Mouse (Mus musculus): ENCODE measurements at regions not wholly inside any gene's neighbourhood (a gene's known extent, or its start where the extent isn't known, plus 50 kb on each side); places are given as distances from the start of the nearest gene placed in this dataset.

DNA sequence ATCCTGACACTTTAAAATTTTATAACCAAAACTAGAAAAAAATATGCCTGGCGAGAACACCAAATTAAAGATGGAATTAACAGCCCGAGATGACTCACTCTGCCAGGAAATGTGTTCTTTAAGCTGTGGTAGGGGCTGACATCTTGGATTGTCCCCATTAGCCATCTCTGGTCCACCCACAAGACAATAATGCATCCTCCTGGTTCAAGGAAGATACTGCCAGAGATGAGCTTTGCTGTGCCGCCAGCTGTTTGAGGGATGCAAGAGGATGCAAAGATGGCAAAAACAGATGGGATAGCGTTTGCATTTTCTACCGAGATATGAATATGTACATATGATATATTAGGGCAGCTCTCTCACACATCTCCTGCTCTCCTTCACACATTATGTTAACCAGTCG lies 382.3 kb upstream of the Pkn2 start:
- no peak for TF ChIP-seq CTCF (IDR thresholded peaks at IDR 0.05; ENCODE audit: low read depth)
- Histone ChIP-seq H3K27ac (ENCODE audit: low read depth, low read length) (no peak overlapping the region), H3K4me2 (replicated peaks; ENCODE audit: low read depth) (no peak overlapping the region), H3K27me3 (replicated peaks; ENCODE audit: control insufficient read depth, insufficient read depth, low read length) (no peaks in the 10 kb centered on the region), H3K9ac (ENCODE audit: low read depth, low read length) (no peak overlapping the region), H3K36me3 (ENCODE audit: control insufficient read depth, insufficient read depth) (no peaks in the 10 kb centered on the region), H3K9me3 (ENCODE audit: control insufficient read depth) (no peaks in the 10 kb centered on the region), H3K4me1 (replicated peaks; ENCODE audit: control insufficient read depth, insufficient read depth, low read length) (no peaks in the 10 kb centered on the region), H3K4me3 (ENCODE audit: low read depth, low read length) (no peak overlapping the region)
- no peak for ATAC-seq
- 85% methylated on average over 6 of the region's 6 CpGs for WGBS

DNA sequence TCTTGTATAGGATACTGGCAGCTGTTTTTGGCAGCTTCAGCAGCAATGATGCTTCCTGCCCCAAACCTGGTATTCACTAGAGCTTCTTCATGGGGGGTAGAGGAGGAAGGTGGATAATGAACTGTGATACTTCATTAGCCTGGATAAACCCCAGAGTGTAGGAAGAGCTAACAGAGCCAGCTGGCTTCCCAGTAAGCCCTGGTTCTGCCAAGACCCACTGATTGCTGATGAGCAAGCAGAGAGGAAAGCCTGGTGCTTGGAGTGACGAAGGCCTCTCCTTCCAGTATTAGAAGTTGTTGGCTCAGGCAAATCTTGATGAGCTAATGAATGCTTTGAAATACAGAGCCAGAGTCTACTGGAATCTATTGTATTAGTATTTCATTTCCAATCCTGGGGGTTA lies 370.8 kb upstream of the Pkn2 start:
- Histone ChIP-seq H3K9ac (ENCODE audit: low read depth, low read length) (no peak overlapping the region), H3K4me2 (replicated peaks; ENCODE audit: low read depth) (no peak overlapping the region), H3K27me3 (replicated peaks; ENCODE audit: control insufficient read depth, insufficient read depth, low read length) (no peaks in the 10 kb centered on the region), H3K36me3 (ENCODE audit: control insufficient read depth, insufficient read depth) (no peaks in the 10 kb centered on the region), H3K27ac (ENCODE audit: low read depth, low read length) (no peak overlapping the region), H3K4me1 (replicated peaks; ENCODE audit: control insufficient read depth, insufficient read depth, low read length) (no peaks in the 10 kb centered on the region), H3K9me3 (ENCODE audit: control insufficient read depth) (no peaks in the 10 kb centered on the region), H3K4me3 (ENCODE audit: low read depth, low read length) (no peak overlapping the region)
- 78% methylated on average over 1 of the region's 1 CpGs for WGBS
- no peak for ATAC-seq
- TF ChIP-seq CTCF (IDR thresholded peaks at IDR 0.05; ENCODE audit: low read depth), result no peak

DNA sequence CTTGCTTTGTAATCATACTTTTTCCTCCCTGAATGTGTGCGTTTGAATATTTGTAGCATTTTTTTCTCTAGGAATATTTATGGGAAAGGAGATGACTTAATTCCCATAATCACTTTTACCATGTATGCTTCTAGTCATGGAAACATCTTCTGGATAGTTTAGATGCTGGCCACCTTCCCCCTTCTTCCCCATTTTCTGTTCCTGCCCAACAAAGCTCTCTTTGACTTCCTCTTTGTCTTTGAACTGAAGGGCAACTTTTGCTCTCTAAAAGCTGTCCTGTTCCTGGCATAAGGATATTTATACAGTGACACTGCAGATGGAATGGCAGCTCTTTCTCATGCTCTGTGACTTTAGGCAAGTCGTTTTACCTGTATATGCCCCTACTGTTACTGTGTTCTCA lies 370.2 kb upstream of the Pkn2 start:
- H3K9ac ChIP-seq (ENCODE audit: low read depth, low read length), result no peak overlapping the region
- no peaks in the 10 kb centered on the region for H3K36me3 ChIP-seq (ENCODE audit: control insufficient read depth, insufficient read depth)
- H3K4me3 ChIP-seq (ENCODE audit: low read depth, low read length), result no peak overlapping the region
- no peaks in the 10 kb centered on the region for H3K27me3 ChIP-seq (replicated peaks; ENCODE audit: control insufficient read depth, insufficient read depth, low read length)
- no peaks in the 10 kb centered on the region for H3K4me1 ChIP-seq (replicated peaks; ENCODE audit: control insufficient read depth, insufficient read depth, low read length)
- no peak for ATAC-seq
- no peak for TF ChIP-seq CTCF (IDR thresholded peaks at IDR 0.05; ENCODE audit: low read depth)
- no peaks in the 10 kb centered on the region for H3K9me3 ChIP-seq (ENCODE audit: control insufficient read depth)
- H3K4me2 ChIP-seq (replicated peaks; ENCODE audit: low read depth), result no peak overlapping the region
- WGBS, result 63% methylated on average over 2 of the region's 2 CpGs
- H3K27ac ChIP-seq (ENCODE audit: low read depth, low read length), result no peak overlapping the region

DNA sequence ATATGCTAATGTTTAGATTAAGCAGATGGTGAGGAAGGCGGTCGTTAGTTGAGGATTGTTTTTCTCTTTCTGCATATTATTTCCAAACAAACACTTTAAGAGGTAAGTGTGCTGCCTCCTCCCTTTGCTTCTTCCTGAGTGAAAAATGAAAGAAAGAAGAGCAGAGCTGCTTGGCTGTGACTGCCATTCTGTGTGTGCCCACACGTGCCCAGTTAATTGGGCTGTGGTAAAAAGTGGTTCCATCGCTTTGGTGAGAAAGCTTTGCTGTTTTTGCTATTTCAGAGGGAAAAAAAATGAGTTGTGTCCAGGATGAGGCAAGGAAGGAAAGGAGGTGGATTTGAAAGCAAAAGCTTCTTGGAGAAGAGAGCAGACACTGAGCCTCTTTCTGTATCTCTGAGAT lies 360.9 kb upstream of the Pkn2 start:
- TF ChIP-seq CTCF (IDR thresholded peaks at IDR 0.05; ENCODE audit: low read depth), result no peak
- no peak for ATAC-seq
- 59% methylated on average over 4 of the region's 4 CpGs for WGBS

DNA sequence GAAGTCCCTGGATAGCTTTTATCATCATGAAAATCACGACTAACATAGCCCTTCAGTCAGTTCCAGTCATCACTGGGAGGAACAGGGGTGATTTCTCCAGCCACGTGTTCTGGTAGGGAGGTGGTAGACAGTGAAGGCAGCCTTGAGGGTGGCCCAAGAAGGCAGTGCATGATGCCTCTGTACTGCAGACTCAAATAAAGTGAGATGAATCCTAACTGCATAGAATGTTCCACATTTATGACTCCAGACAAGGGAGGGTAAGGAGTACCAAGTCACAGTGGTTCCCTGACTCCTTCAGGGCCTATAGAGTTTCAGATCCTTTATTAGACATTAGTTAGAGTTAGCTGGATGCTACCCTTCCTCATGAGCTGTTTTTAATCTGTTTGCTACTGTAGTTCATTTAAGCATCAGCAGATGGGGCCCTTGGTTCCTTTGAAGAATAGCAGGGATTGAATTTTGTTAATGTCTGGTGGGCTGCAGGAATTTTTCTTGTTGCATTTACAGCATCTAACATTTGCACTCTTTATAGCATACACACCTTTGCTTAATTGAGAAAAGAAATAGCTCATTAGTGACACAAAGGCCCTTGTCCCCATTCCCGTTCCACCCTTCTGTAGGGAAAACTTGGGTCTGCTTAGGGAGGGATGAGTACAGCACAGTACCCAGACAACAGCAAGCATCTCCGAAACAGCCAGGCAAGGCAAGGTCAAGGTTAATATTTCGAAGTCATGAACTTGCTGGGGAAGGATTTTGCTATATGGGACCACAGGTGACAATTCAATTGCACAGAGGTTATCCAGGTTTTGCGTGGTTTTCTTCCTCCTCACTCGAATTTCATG lies 359.0 kb upstream of the Pkn2 start:
- Histone ChIP-seq H3K36me3 (ENCODE audit: control insufficient read depth, insufficient read depth) (no peaks in the 10 kb centered on the region), H3K4me2 (replicated peaks; ENCODE audit: low read depth) (no peak overlapping the region), H3K9ac (ENCODE audit: low read depth, low read length) (no peak overlapping the region), H3K4me3 (ENCODE audit: low read depth, low read length) (no peak overlapping the region), H3K9me3 (ENCODE audit: control insufficient read depth) (no peaks in the 10 kb centered on the region), H3K4me1 (replicated peaks; ENCODE audit: control insufficient read depth, insufficient read depth, low read length) (no peaks in the 10 kb centered on the region), H3K27me3 (replicated peaks; ENCODE audit: control insufficient read depth, insufficient read depth, low read length) (no peaks in the 10 kb centered on the region), H3K27ac (ENCODE audit: low read depth, low read length) (no peak overlapping the region)
- TF ChIP-seq CTCF (IDR thresholded peaks at IDR 0.05; ENCODE audit: low read depth), result peak; percentile 69
- no peak for ATAC-seq
- 72% methylated on average over 7 of the region's 7 CpGs for WGBS

More for the DNA sequence above, 360.9 kb upstream of the Pkn2 start:
- H3K9me3 ChIP-seq (ENCODE audit: control insufficient read depth), result no peaks in the 10 kb centered on the region
- no peaks in the 10 kb centered on the region for H3K27me3 ChIP-seq (replicated peaks; ENCODE audit: control insufficient read depth, insufficient read depth, low read length)
- H3K4me1 ChIP-seq (replicated peaks; ENCODE audit: control insufficient read depth, insufficient read depth, low read length), result no peaks in the 10 kb centered on the region
- H3K27ac ChIP-seq (ENCODE audit: low read depth, low read length), result no peak overlapping the region
- 0 out of 2 replicates have a peak overlapping the region, but pooled peaks have one; percentile 9 for H3K4me2 ChIP-seq (replicated peaks; ENCODE audit: low read depth)
- H3K9ac ChIP-seq (ENCODE audit: low read depth, low read length), result no peak overlapping the region
- H3K4me3 ChIP-seq (ENCODE audit: low read depth, low read length), result no peak overlapping the region
- no peaks in the 10 kb centered on the region for H3K36me3 ChIP-seq (ENCODE audit: control insufficient read depth, insufficient read depth)

DNA sequence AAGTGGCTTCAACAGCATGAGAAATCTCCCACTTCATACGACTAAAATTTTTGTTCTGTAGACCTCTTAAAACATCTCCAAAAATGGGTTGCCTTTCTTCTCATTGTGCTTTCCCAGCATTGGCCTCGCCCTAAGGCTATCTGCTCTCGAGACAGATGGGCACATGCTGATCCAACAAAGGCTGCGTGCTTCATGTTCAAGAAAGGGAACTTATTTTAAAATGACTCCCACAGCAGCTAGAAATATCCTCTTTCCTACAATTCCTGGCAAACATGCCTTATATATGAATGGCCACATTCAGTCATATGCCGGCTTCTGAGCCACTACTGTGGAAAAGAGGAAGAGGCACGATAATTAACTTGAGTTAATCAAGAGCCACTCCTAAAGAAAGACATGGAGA lies 356.7 kb upstream of the Pkn2 start:
- no peaks in the 10 kb centered on the region for H3K27me3 ChIP-seq (replicated peaks; ENCODE audit: control insufficient read depth, insufficient read depth, low read length)
- no peaks in the 10 kb centered on the region for H3K4me1 ChIP-seq (replicated peaks; ENCODE audit: control insufficient read depth, insufficient read depth, low read length)
- WGBS, result 82% methylated on average over 6 of the region's 6 CpGs
- no peak overlapping the region for H3K27ac ChIP-seq (ENCODE audit: low read depth, low read length)
- H3K4me2 ChIP-seq (replicated peaks; ENCODE audit: low read depth), result no peak overlapping the region
- no peak overlapping the region for H3K4me3 ChIP-seq (ENCODE audit: low read depth, low read length)
- no peak for ATAC-seq
- no peak overlapping the region for H3K9ac ChIP-seq (ENCODE audit: low read depth, low read length)
- no peaks in the 10 kb centered on the region for H3K9me3 ChIP-seq (ENCODE audit: control insufficient read depth)
- no peak for TF ChIP-seq CTCF (IDR thresholded peaks at IDR 0.05; ENCODE audit: low read depth)
- H3K36me3 ChIP-seq (ENCODE audit: control insufficient read depth, insufficient read depth), result no peaks in the 10 kb centered on the region
